Mouse (Mus musculus): Measurements from ENCODE around the gene Snx11.

- TF ChIP-seq CTCF (IDR thresholded peaks at IDR 0.05), result peak; percentile 24; the same call in 1 of the 2 replicates
- no peak for TF ChIP-seq EP300 (IDR thresholded peaks at IDR 0.05)
Observed at GRCm38 (mm10) chr11:96737673-96738471, 39.5 kb downstream of the Snx11 start.
